Mouse (Mus musculus) left cerebral cortex, postnatal 14 days (tissue): ENCODE data around the gene D10Wsu102e. TPM values are rescaled to one million over a fixed set of nuclear protein-coding genes. Genes with fewer than 3 reads are reported as not detected.
"Not testable (repeated sequence)": the region's sequence is repeated elsewhere in the genome, so short reads cannot be mapped to it uniquely, and the experiment has no call there.

Experiments
- DNase-seq, 2 experiments: peaks; one replicate each; pipeline ENCODE4 v3.0.0; 2021 to 2022; ENCODE audit warnings: low spot score in 2 of 2, mixed read lengths in 1 of 2
- intact Hi-C: fragments of 180-260 bp; cut with DNase I; formaldehyde crosslinking; loops from one replicate; pipeline ENCODE4 v1.15.1; 2025
- total RNA-seq, 2 experiments: library from RNA; stranded (reverse); gene quantifications; 2 replicates each; pipeline ENCODE4 v1.2.3; 2021

The D10Wsu102e gene
- total RNA-seq, 2 experiments from 2014 or later = 2.5 to 2.9 TPM

GRCm38 (mm10) chr10:83378083-83378833 is 18.2 kb downstream of the D10Wsu102e start:
- intact Hi-C loops = no loop called here
- no peak for DNase-seq

DNA sequence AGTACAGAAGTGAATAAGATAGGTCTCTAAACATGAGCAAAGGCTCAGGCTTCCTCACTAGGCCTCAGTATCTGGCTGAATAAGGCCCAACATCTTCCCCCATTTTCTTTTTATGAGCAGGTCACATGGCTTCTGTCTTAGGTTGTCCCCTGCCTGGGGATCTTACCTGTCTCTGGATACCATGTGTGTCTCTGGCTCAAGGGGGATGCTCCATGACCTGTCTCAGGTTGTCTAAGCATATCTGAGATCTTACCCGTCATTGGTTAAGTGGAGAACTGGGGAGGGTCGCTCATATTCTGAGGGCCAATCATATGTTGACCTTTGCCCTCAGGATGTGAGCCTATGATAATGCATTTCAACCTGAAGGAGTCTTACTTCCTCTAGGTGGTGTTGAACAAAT is 20.5 kb downstream of the D10Wsu102e start:
- intact Hi-C loops = no loop called here
- no peak for DNase-seq

- DNase-seq = no peak
- intact Hi-C loops = no loop called here
Observed at GRCm38 (mm10) chr10:83382528-83382927, 22.5 kb downstream of the D10Wsu102e start.

DNA sequence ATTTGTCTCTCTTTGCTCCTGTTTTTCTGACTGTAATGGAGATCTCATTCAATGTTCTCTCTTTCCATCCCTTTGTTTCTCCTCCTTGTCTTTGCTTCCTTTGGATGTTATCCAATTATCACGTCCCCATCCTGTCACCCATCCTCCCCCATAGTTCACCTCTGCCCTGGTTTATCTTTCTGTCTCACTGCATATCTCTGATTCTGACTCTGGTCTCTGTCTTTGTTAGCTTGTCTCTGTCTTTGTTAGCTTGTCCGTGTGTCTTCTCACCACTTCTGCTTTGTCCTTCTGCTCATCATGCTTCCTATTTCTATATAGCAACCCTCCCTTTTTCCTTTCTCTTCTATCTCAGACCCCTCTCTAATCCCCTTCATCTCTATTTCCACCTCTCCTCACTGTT is 23.0 kb downstream of the D10Wsu102e start:
- no peak for DNase-seq
- intact Hi-C loops = no loop called here

- intact Hi-C loops = no loop called here
- DNase-seq = no peak
Observed at GRCm38 (mm10) chr10:83383863-83384262, 23.8 kb downstream of the D10Wsu102e start.

- intact Hi-C loops = no loop called here
- DNase-seq = no peak
Observed at GRCm38 (mm10) chr10:83384456-83385215, 24.6 kb downstream of the D10Wsu102e start.

GRCm38 (mm10) chr10:83385330-83385910 is 25.4 kb downstream of the D10Wsu102e start:
- no peak for DNase-seq
- intact Hi-C loops = no loop called here

DNA sequence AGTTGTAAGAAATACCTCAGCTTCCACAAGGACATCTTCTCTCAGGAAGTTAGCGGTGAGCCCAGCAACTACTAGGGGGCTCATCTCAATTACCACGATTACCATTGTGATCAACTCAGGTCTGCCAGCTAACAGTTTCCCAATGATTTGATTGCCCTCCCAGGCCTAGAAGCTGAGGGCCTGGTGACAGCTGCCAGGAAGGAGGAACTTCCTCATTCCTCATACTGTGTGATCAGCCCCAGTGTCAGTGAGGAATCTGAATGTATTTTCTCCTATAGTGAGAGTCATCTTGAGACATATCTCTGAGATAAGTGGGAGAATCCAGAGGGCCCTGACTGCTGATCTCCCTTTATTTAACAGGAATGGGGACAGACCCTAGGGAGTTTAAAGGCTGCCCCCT is 37.3 kb downstream of the D10Wsu102e start:
- no peak for DNase-seq
- intact Hi-C loops = no loop called here

- intact Hi-C loops = not testable (repeated sequence)
Observed at GRCm38 (mm10) chr10:83400896-83401295, 40.9 kb downstream of the D10Wsu102e start.

GRCm38 (mm10) chr10:83405031-83405430 is 45.0 kb downstream of the D10Wsu102e start:
- DNase-seq = no peak
- intact Hi-C loops = no loop called here

More at GRCm38 (mm10) chr10:83400896-83401295, 40.9 kb downstream of the D10Wsu102e start:
- DNase-seq = not testable (repeated sequence)

DNA sequence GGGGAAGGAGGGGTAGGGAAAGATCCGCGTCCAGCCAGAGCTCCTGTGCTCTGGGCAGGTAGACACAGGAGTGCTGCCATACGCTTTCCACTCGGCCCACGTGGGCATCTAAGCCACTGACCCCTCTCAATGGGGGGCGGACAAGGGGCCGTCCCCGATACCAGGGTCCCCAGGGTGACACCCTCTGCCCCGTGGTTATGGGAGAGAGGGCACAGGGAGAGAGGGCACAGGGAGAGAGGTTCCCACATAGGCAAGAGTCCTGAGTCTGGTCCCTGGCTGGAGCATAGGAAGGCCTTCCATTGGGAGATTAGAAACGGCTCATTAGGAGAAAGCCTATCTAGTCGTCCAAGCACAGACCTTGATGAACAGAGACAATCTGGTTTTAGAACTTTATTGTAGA is 45.7 kb downstream of the D10Wsu102e start:
- intact Hi-C loops = no loop called here
- DNase-seq = no peak

DNA sequence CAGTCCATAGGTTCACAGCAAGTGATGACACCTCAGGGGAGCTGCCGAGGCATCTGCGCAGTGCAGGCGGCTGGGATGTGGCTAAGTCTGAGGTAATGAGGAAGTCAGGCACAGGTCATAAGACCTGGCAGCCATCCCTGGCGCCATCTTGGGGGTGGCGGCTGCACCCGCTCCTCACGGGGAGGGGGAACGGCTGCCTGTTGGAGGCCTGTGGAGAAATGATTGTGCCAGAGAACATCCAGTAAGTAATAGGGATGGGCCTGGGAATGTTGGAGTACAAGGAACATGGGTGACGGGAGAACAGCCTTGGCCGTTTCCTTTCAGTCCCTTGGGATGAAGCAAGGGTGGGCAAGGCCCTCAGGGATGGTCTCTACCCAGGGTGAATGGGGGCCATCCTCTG is 47.1 kb downstream of the D10Wsu102e start:
- no peak for DNase-seq
- intact Hi-C loops = no loop called here

- not testable (repeated sequence) for DNase-seq
Observed at GRCm38 (mm10) chr10:83418466-83418865, 58.4 kb downstream of the D10Wsu102e start.

DNA sequence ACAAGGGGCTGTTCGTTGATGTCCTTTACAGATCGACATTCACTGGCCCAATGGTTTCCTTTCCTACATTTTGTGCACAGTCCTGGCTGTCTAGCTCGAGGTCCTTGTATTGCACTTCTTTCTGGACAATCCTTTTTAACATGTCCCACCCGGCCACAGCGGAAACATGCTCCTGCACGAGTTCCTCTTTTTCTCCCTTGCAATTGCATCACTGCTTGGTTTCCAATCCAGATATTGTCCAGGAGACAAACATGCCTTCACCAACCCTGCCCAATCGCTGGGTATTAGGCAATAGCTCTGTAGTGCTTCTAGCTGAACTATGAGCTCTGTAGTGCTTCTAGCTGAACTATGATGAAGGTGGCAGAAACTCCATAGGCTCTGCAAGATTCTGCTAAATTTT is 88.6 kb downstream of the D10Wsu102e start:
- DNase-seq = no peak
- intact Hi-C loops = no loop called here

More at GRCm38 (mm10) chr10:83418466-83418865, 58.4 kb downstream of the D10Wsu102e start:
- intact Hi-C loops = not testable (repeated sequence)

GRCm38 (mm10) chr10:83457531-83457930 is 97.5 kb downstream of the D10Wsu102e start:
- no peak for DNase-seq
- intact Hi-C loops = no loop called here

GRCm38 (mm10) chr10:83475226-83475625 is 115.2 kb downstream of the D10Wsu102e start:
- no peak for DNase-seq
- intact Hi-C loops = no loop called here

DNA sequence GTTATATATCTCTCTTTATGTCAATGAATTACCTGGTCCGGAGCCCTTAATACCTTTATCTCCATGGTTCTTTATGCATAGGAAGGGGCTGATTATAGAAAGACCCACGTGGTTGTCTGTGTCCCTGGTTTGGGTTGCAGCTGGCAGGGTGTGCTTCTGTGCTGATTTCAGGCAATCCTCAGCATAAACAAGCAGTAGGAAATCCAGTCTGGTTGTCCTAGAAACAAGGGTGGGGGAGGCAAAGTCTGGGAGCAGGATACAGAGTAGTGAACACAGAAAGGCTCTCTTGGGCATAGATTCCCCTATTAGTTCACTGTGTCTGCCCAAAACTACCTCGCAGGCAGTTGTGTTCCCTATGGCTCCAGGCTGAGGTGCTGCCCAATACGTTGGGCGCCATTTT is 117.3 kb downstream of the D10Wsu102e start:
- DNase-seq = peak; percentile 33 to 65
- intact Hi-C loops = no loop called here

DNA sequence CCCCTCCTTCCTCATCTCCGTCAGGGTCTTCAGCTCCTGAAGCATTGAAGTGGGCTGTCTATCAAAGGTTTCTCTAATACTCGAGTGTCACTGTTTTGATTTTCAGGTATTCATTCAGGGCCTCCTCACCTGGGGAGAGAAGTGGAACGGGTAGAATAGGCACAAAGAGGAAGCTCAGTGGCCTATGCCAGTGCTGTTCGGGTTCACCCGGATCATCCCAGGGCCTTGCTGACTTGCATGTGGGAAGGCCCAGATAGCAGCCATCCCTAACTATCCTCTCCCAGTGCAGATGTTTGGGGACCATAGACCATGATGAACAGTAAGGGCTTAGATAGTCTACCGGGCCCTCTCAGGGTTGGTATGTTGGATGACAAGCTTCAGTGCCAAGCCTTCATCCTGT is 130.5 kb downstream of the D10Wsu102e start:
- intact Hi-C loops = no loop called here
- DNase-seq = no peak

DNA sequence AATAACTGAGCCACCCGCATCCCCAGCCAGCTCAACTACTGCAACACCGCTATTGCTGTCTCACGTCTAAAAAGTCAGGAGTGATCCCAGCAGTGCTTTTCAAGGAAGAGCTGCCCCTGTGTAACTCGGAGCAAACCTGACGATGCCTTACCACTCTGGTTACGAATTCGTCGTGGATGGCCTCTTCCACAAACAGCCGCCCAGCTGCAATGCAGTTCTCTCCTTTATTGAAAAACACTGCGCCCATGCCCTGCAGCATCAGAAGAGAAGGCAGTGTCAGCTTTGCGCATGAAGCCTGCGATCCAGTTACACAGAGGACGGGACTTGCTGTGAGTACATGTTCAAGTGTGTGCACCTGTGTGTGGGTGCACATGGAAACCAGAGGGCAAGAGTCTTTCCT is 137.3 kb downstream of the D10Wsu102e start:
- intact Hi-C loops = no loop called here
- DNase-seq = no peak

GRCm38 (mm10) chr10:83508962-83509660 is 149.1 kb downstream of the D10Wsu102e start:
- intact Hi-C loops = no loop called here
- peak; percentile 25 to 37 for DNase-seq
